Mouse (Mus musculus) limb, embryonic 12.5 days (tissue): ENCODE measurements around the gene Gm4869. TPM values are rescaled to one million over a fixed set of nuclear protein-coding genes. Genes with fewer than 3 reads are reported as not detected.

Experiments
- ATAC-seq: fragments of 200-750 bp; cut with Nextera tagmentation; 2 replicates; pipeline ENCODE4 v1.8.0; 2017; ENCODE audit warnings: low read depth, moderate TSS enrichment; ENCODE audit not compliant: insufficient number of reproducible peaks, insufficient read depth, low FRiP score, low TSS enrichment
- H3K27ac ChIP-seq: fragments of 300-500 bp; sonication (generic); 2 replicates; pipeline ENCODE4 v1.5.1; 2016; ENCODE audit warnings: mild to moderate bottlenecking, moderate library complexity
- H3K27me3 ChIP-seq: fragments of 300-500 bp; sonication (generic); 2 replicates; pipeline ENCODE4 v1.6.1; 2016; ENCODE audit warnings: mild to moderate bottlenecking, moderate library complexity
- H3K36me3 ChIP-seq: fragments of 300-500 bp; sonication (generic); 2 replicates; pipeline ENCODE4 v1.6.1; 2016; ENCODE audit warnings: mild to moderate bottlenecking, moderate library complexity
- H3K4me1 ChIP-seq: fragments of 300-500 bp; sonication (generic); replicated peaks from 2 replicates; pipeline ENCODE4 v1.6.1; 2016
- H3K4me2 ChIP-seq: fragments of 300-500 bp; sonication (generic); 2 replicates; pipeline ENCODE4 v1.6.1; 2016; ENCODE audit warnings: mild to moderate bottlenecking, moderate library complexity
- H3K4me3 ChIP-seq: fragments of 300-500 bp; sonication (generic); replicated peaks from 2 replicates; pipeline ENCODE4 v1.5.1; 2016; ENCODE audit warnings: mild to moderate bottlenecking
- H3K9ac ChIP-seq: fragments of 300-500 bp; sonication (generic); replicated peaks from 2 replicates; pipeline ENCODE4 v1.6.1; 2016; ENCODE audit warnings: mild to moderate bottlenecking, moderate library complexity
- H3K9me3 ChIP-seq: fragments of 300-500 bp; sonication (generic); 2 replicates; pipeline ENCODE4 v1.6.1; 2016; ENCODE audit warnings: mild to moderate bottlenecking, moderate library complexity
- WGBS: fragments of 180-500 bp; shearing (Covaris S2); methylation state at CpG from one replicate; pipeline ENCODE4 v1.1.7; 2016; 5-methylcytosine and 5-hydroxymethylcytosine counted together
- polyA plus RNA-seq: library from polyadenylated mRNA; unstranded; fragments of >200 nt; fragmentation: Nextera tagmentation; extraction: Ambion mirVana; gene quantifications from 2 replicates; pipeline ENCODE4 v1.2.1, GENCODE M21; 2016

Gene Gm4869
- not detected in 2 replicates for polyA plus RNA-seq

GRCm38 (mm10) chr5:140445345-140445744 lies at the start of gene Gm4869:
Gm4869 (plus strand) TSS chr5:140445645.
- H3K9me3 ChIP-seq, result no peaks in the 10 kb centered on the region
- no peaks in the 10 kb centered on the region for H3K4me1 ChIP-seq
- peaks cover 59% of the 10 kb centered on the region for H3K36me3 ChIP-seq
- no peak within 1 kb of the TSS for H3K4me3 ChIP-seq
- H3K27me3 ChIP-seq, result no peaks in the 10 kb centered on the region
- no peak within 1 kb of the TSS for H3K4me2 ChIP-seq
- H3K27ac ChIP-seq, result no peak within 1 kb of the TSS
- H3K9ac ChIP-seq, result no peak within 1 kb of the TSS
- no peak for ATAC-seq
- 91% methylated on average over 5 of the region's 5 CpGs for WGBS

GRCm38 (mm10) chr5:140396166-140396940 lies 49.1 kb upstream of the Gm4869 start:
- H3K27ac ChIP-seq, result no peak overlapping the region

GRCm38 (mm10) chr5:140402640-140403270 lies 42.7 kb upstream of the Gm4869 start:
- Histone ChIP-seq H3K9me3 (0 out of 2 replicates have a peak, but pooled peaks cover 6% of the 10 kb centered on the region), H3K4me1 (peaks cover 16% of the 10 kb centered on the region), H3K4me3 (no peak overlapping the region), H3K36me3 (no peaks in the 10 kb centered on the region), H3K4me2 (no peak overlapping the region), H3K27me3 (no peaks in the 10 kb centered on the region; the same call in 1 of the 2 replicates), H3K9ac (no peak overlapping the region), H3K27ac (peak overlapping the region; percentile 36; the same call in 1 of the 2 replicates)
- 66% methylated on average over 4 of the region's 4 CpGs for WGBS
- no peak for ATAC-seq

More at GRCm38 (mm10) chr5:140396166-140396940, 49.1 kb upstream of the Gm4869 start:
- no peaks in the 10 kb centered on the region for H3K36me3 ChIP-seq
- 68% methylated on average over 8 of the region's 8 CpGs for WGBS
- no peaks in the 10 kb centered on the region; the same call in 1 of the 2 replicates for H3K27me3 ChIP-seq
- no peak overlapping the region for H3K4me2 ChIP-seq
- H3K9ac ChIP-seq, result no peak overlapping the region
- H3K9me3 ChIP-seq, result no peaks in the 10 kb centered on the region
- no peak for ATAC-seq
- no peak overlapping the region for H3K4me3 ChIP-seq
- no peaks in the 10 kb centered on the region for H3K4me1 ChIP-seq

- whole genome bisulfite sequencing, result 21% methylated on average over 6 of the region's 6 CpGs
- Histone ChIP-seq H3K36me3 (no peaks in the 10 kb centered on the region), H3K27me3 (no peaks in the 10 kb centered on the region), H3K4me3 (no peak overlapping the region), H3K27ac (peak overlapping the region; percentile 42; the same call in 1 of the 2 replicates), H3K9me3 (0 out of 2 replicates have a peak, but pooled peaks cover 6% of the 10 kb centered on the region), H3K9ac (no peak overlapping the region), H3K4me2 (no peak overlapping the region), H3K4me1 (peaks cover 16% of the 10 kb centered on the region)
- no peak for ATAC-seq
Measured at GRCm38 (mm10) chr5:140405126-140405525, 40.3 kb upstream of the Gm4869 start.

- WGBS, result 65% methylated on average over 6 of the region's 6 CpGs
- H3K9ac ChIP-seq, result no peak overlapping the region
- H3K4me2 ChIP-seq, result no peak overlapping the region
- peaks cover 16% of the 10 kb centered on the region for H3K4me1 ChIP-seq
- no peak overlapping the region; the same call in 1 of the 2 replicates for H3K27ac ChIP-seq
- no peaks in the 10 kb centered on the region for H3K36me3 ChIP-seq
- H3K27me3 ChIP-seq, result no peaks in the 10 kb centered on the region
- 0 out of 2 replicates have a peak, but pooled peaks cover 6% of the 10 kb centered on the region for H3K9me3 ChIP-seq
- H3K4me3 ChIP-seq, result no peak overlapping the region
- no peak for ATAC-seq
Measured at GRCm38 (mm10) chr5:140406666-140407065, 38.8 kb upstream of the Gm4869 start.

GRCm38 (mm10) chr5:140408801-140409200 lies 36.6 kb upstream of the Gm4869 start:
- Histone ChIP-seq H3K9ac (no peak overlapping the region), H3K36me3 (no peaks in the 10 kb centered on the region), H3K4me2 (no peak overlapping the region), H3K27me3 (no peaks in the 10 kb centered on the region), H3K4me3 (no peak overlapping the region), H3K27ac (no peak overlapping the region), H3K9me3 (0 out of 2 replicates have a peak, but pooled peaks cover 2% of the 10 kb centered on the region), H3K4me1 (peaks cover 5% of the 10 kb centered on the region; the same call in 1 of the 2 replicates)
- no peak for ATAC-seq

- H3K27me3 ChIP-seq, result no peaks in the 10 kb centered on the region
- 40% methylated on average over 8 of the region's 8 CpGs for WGBS
- no peak overlapping the region for H3K27ac ChIP-seq
- ATAC-seq, result no peak
- no peaks in the 10 kb centered on the region for H3K9me3 ChIP-seq
- H3K9ac ChIP-seq, result no peak overlapping the region
- H3K4me3 ChIP-seq, result no peak overlapping the region
- peaks cover 5% of the 10 kb centered on the region; the same call in 1 of the 2 replicates for H3K4me1 ChIP-seq
- no peaks in the 10 kb centered on the region for H3K36me3 ChIP-seq
- no peak overlapping the region for H3K4me2 ChIP-seq
Measured at GRCm38 (mm10) chr5:140411339-140411738, 34.1 kb upstream of the Gm4869 start.

- H3K36me3 ChIP-seq, result no peaks in the 10 kb centered on the region
- no peak for ATAC-seq
- no peaks in the 10 kb centered on the region for H3K4me1 ChIP-seq
- H3K4me3 ChIP-seq, result no peak overlapping the region
- WGBS, result 73% methylated on average over 4 of the region's 4 CpGs
- H3K27me3 ChIP-seq, result no peaks in the 10 kb centered on the region
- no peak overlapping the region for H3K9ac ChIP-seq
- no peak overlapping the region; the same call in 1 of the 2 replicates for H3K27ac ChIP-seq
- no peaks in the 10 kb centered on the region for H3K9me3 ChIP-seq
- H3K4me2 ChIP-seq, result no peak overlapping the region
Measured at GRCm38 (mm10) chr5:140414647-140415046, 30.8 kb upstream of the Gm4869 start.

- peak overlapping the region; percentile 95 for H3K9ac ChIP-seq
- H3K27me3 ChIP-seq, result no peaks in the 10 kb centered on the region
- H3K4me2 ChIP-seq, result peak overlapping the region; percentile 88
- H3K36me3 ChIP-seq, result peaks cover 10% of the 10 kb centered on the region
- peak overlapping the region; percentile 100 for H3K4me3 ChIP-seq
- H3K4me1 ChIP-seq, result peaks cover 20% of the 10 kb centered on the region
- ATAC-seq, result no peak; the same call in 1 of the 2 replicates
- WGBS, result 1% methylated on average over 12 of the region's 12 CpGs
- H3K9me3 ChIP-seq, result no peaks in the 10 kb centered on the region
- peak overlapping the region; percentile 97 for H3K27ac ChIP-seq
Measured at GRCm38 (mm10) chr5:140418106-140418488, 27.3 kb upstream of the Gm4869 start.

GRCm38 (mm10) chr5:140418489-140419441 lies 26.7 kb upstream of the Gm4869 start, which contains the start of gene Eif3b:
Eif3b (plus strand) TSS chr5:140419328.
- H3K27me3 ChIP-seq, result no peaks in the 10 kb centered on the region
- peak within 1 kb of the TSS; percentile 97 for H3K27ac ChIP-seq
- H3K9me3 ChIP-seq, result no peaks in the 10 kb centered on the region
- peak; percentile 91 for ATAC-seq
- H3K36me3 ChIP-seq, result peaks cover 16% of the 10 kb centered on the region
- H3K4me2 ChIP-seq, result peak within 1 kb of the TSS; percentile 88
- H3K4me1 ChIP-seq, result peaks cover 20% of the 10 kb centered on the region
- H3K9ac ChIP-seq, result peak within 1 kb of the TSS; percentile 95
- under 1% methylated on average over 65 of the region's 65 CpGs for WGBS
- peak within 1 kb of the TSS; percentile 100 for H3K4me3 ChIP-seq
